Mouse (Mus musculus) granulocyte monocyte progenitor cell, adult 5-6 weeks (primary cell): ENCODE results near the gene Pink1. TPM values are rescaled to one million over a fixed set of nuclear protein-coding genes. Genes with fewer than 3 reads are reported as not detected.

Source experiments
- ATAC-seq: replicated peaks from 2 replicates; pipeline ENCODE4 v1.8.0; 2016; ENCODE audit warnings: mild to moderate bottlenecking, moderate TSS enrichment, inconsistent platforms; ENCODE audit not compliant: poor library complexity, severe bottlenecking
- total RNA-seq, 2 experiments: library from RNA; stranded (forward) in 1 of 2; stranded (reverse) in 1 of 2; fragments of 200-712, 200-1000 nt in 1 of 2; fragments of >200 nt in 1 of 2; fragmentation: Nextera tagmentation in 1 of 2; gene quantifications; 2 replicates each; pipeline ENCODE4 v1.2.3; 2014 to 2017

Pink1 gene
- total RNA-seq (2014; fragmentation: Nextera tagmentation) (30.2 and 30.9 TPM in 2 replicates), total RNA-seq (2017) (29.9 and 40.8 TPM in 2 replicates)

GRCm38 (mm10) chr4:138326077-138326695 lies at the start of gene Pink1:
Gene Pink1, minus strand, starts transcription at chr4:138326307.
- ATAC-seq: peak; percentile 75

GRCm38 (mm10) chr4:138375117-138375516 lies 49.0 kb upstream of the Pink1 start:
- no peak for ATAC-seq

DNA sequence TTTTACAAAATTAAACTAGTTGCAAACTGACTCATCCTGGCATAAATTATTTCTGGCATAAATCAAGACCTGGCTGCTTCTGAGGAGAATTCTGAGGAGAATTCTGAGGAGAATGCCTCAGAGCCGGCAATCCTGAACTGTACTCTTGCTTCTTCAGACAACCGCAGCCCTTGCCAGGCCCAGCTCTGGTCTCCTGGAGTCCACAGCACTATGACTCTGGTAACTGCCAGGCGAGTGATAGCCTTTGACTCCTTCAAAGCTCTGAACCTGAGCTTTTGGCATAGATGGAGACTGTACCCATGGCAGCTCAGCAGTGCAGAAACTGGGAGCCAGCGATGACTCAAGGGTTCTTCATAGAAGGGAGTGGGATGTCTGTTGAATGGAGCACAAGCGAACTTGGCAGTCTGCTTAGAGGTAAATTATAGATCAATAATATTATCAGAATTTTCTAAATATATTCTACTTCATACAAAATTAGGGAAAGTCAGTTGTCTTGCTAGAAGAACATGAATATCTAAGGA lies 44.9 kb upstream of the Pink1 start:
- no peak for ATAC-seq

GRCm38 (mm10) chr4:138368498-138369260 lies 42.6 kb upstream of the Pink1 start:
- ATAC-seq: no peak

DNA sequence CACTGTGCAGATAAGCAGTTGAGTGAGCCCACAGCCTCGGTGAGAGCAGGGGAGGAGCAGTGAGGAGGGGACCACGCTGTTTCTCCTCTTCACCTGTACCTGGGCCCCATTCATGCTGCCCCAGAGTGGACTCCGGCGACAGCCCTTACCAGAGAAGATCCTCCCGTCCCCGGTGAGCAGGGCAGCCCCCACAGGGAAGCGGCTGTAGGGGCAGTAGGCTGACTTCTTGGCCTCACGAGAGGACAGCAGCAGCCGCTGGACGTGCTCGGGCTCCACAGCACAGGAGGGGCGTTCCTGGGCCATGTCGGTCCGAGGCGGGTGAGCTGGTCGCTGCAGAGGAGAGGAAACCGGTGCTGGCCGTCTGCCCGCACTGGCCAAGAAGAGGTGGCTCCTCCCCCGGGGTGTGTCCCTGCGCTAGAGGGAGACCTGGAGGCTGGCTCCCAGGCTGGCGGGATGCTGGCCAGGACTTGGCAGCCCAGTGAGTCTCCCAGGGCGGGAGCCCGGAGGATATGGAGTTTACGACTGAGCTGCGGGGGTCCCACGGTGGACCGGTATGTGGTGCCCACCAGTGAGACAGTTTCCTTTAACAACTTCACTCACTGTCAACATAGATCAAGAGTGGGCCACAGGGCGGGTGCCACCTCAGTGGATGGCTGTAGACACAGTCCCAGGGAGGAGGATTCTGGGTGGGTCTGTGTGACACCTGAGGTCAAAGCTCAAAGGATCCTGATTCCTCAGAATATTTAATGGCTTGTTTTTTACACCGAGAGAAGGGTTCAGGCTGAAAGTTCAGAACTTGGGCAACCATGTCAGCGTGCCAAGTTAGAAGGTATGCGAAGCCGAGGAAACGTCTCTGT lies 41.8 kb upstream of the Pink1 start, which contains the start of gene Cda:
Cda (minus strand) TSS at position 352 of the 857 bp plus-strand sequence.
- peak; percentile 93 for ATAC-seq

- ATAC-seq: no peak
Measured at GRCm38 (mm10) chr4:138366561-138366960, 40.5 kb upstream of the Pink1 start.

DNA sequence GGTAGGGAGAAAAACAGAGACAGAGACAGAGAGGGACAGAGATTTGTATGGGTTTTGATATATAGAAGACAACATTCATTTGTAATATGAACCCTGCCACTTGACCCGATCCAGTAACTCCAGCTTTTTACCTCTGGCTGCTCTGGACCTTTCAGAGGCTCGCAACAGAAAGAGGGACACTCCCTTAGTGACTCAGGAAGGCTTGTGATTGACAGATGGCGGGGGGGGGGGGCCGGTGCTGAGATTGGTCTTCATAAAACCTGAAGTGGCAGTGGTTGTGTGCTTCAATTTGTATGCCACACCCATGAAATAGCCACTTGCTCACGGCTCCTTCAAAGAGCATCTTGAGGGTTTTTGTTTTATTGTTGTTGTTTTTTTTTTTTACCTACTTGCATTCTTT lies 37.4 kb upstream of the Pink1 start:
- no peak for ATAC-seq

DNA sequence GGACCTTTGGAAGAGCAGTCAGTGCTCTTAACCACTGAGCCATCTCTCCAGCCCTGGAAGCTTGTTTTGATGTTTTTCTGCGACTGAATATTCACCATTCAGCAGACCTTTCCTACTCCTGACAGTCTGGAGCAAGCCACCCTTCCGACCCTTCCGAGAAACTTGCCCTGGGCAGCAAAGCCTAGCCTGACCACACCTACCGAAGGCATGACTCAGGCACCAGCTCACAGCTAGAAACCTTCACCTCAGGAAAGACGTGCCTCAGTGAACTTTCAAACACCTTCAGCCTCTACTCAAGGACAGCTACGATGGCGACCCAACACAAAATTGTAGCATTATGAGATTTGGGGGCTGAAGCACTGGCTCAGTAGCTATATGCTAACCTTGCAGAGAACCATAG lies 36.8 kb upstream of the Pink1 start:
- no peak for ATAC-seq

- no peak for ATAC-seq
Measured at GRCm38 (mm10) chr4:138361370-138361821, 35.3 kb upstream of the Pink1 start.

DNA sequence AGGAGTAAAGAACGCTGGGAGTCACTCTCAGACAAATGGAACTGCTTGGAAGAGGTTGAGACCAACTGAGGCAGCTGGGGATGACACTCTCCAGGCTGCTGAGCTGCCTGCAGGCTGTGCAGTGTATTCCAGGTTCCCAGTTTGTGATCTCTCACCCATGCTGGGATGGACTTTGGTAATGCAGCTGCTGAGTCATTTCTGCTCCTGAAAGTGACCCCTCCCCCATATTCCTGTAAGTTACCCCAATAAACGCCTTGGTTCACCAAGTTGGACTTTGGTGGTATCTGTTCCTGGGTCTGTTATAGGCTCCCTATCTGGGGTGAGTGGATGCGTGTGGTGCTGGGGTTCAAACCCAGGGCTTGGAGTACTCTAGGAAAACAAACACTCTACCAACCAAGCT lies 32.1 kb upstream of the Pink1 start:
- ATAC-seq: no peak

DNA sequence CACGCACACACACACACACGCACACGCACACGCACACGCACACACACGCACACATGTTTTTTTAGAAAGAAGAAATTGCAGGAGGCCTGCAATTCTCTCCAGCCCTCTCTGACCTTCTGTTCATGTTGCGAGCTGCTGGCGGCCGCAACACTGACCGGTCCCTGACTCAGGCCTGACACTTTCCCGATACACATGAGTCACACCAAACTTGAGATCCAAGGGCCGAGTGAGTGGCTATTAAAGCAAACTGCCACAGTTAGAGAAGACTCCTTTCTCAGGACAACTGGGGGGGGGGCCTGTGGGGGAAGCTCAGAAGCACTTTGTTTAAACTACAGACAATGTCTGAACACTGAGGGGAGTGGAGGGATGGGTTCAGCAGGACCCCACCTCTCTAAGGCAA lies 30.4 kb upstream of the Pink1 start:
- no peak for ATAC-seq

DNA sequence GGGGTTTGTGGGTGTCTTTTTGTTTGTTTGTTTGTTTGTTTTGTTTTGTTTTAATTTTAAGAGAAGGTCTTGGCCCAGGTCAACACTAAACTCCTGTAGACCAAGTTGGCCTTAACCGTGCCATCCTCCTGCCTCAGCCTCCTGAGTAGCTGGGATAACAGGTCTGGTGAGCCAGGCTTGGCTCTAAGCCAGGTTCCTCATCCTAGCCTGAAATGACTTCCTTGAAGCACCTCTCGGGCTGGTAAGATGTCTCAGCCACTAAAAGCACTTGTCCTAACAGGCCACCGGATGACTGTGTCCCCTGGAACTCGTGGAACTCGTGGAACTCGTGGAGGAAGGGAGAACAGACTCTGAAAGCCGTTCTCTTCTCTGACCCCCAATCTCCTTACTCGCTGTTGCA lies 30.0 kb upstream of the Pink1 start:
- no peak for ATAC-seq

GRCm38 (mm10) chr4:138355496-138355895 lies 29.4 kb upstream of the Pink1 start:
- no peak for ATAC-seq

DNA sequence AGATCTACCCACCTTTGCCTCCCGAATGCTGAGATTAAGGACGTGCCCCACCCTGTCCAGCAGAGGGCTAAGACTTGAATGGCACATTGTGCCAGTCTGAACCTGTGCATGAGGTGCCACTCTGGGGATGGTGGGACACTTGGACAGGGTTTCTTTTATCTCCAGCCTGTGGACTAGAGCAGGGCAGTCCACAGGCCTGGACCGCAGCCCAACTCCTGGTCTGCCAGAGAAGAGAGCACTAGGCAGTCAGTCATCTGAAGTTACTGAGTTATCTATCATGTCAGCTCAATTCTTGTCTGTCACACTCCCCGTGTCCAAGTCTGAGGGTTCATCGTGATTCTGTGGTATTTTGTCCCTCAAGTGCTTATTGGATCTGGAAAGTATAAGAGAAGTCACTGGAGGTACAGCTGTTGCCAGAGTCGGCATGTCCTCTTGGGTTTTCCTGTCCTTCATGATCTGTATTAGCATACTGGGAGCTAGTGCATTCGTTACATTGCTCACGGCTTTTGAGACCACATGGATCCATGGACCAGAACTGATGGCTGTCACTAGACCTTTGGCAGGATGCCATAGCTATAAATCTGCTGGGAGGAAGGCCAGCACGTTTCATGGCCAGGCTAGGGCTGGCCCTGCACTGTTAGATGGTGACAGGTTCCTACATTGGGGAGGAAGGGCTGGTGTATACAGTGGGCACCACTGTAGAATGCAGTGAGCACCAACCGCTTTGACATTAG lies 27.5 kb upstream of the Pink1 start:
- no peak for ATAC-seq

GRCm38 (mm10) chr4:138352692-138353091 lies 26.6 kb upstream of the Pink1 start:
- ATAC-seq: no peak

- no peak for ATAC-seq
Measured at GRCm38 (mm10) chr4:138351821-138352220, 25.7 kb upstream of the Pink1 start.

GRCm38 (mm10) chr4:138348716-138349115 lies 22.6 kb upstream of the Pink1 start:
- ATAC-seq: no peak

DNA sequence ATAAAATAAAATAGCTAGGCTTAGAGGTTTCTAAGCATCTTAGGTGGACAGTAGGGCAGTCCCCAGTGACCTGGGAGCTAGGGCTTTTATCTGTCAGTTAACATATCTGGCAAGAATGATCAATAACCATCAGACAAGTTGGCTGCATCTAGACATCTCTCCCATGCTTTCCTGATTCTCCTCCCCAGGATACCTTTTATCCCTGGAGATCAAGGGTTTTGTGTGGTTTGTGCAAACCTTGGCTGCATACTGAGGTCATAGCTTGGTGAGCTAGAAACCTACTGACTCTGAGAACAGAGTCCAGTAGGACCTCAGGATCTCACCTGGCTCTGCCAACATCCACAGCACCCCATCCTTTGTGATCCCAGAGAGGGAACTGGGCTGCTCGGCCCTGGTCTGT lies 21.2 kb upstream of the Pink1 start:
- ATAC-seq: no peak

GRCm38 (mm10) chr4:138344891-138345545 lies 18.9 kb upstream of the Pink1 start:
- ATAC-seq: no peak; the same call in 1 of the 2 replicates
